27 mouse cellular contexts compared by ENCODE assay signal in genomic region chr1:72842666-72843459, GRCm38 (mm10). TPM values are rescaled to one million over a fixed set of nuclear protein-coding genes. Genes with fewer than 3 reads are reported as not detected.
DNase-seq lines count a peak whose midpoint lies in the region; ATAC-seq and TF ChIP-seq lines count a peak whose summit lies in the region.
"Had no signal": no experiment of that assay in that cellular context is flagged by ENCODE, and none has a peak within 500 bp of the region (broad histone marks: within the 10 kb centered on the region; RNA-seq: fewer than 3 reads in every experiment).

No protein-coding gene starts in this region.

- TF ChIP-seq EP300 in lung, postnatal 0 days (IDR thresholded peaks at IDR 0.05): no peak

- no peak overlapping the region for H3K27ac ChIP-seq in lung, postnatal 0 days (ENCODE audit: low read length)
- peak overlapping the region; percentile 50 for H3K27ac ChIP-seq in intestine, postnatal 0 days (ENCODE audit: low read depth, low read length)
- H3K27ac ChIP-seq in forebrain, embryonic 15.5 days (replicated peaks): no peak overlapping the region
- H3K27ac ChIP-seq: forebrain, embryonic 12.5 days; heart, embryonic 10.5 days; hindbrain, embryonic 12.5 days had no signal

- 61% methylated on average over 18 of the region's 18 CpGs for WGBS in lung, postnatal 0 days
- 57% methylated on average over 18 of the region's 18 CpGs for WGBS in intestine, postnatal 0 days
- 84% methylated on average over 18 of the region's 18 CpGs for WGBS in forebrain, embryonic 15.5 days

- H3K4me3 ChIP-seq in lung, postnatal 0 days (ENCODE audit: low read depth, low read length): no peak overlapping the region
- H3K4me3 ChIP-seq in intestine, postnatal 0 days (ENCODE audit: low read depth, low read length): no peak overlapping the region
- no peak overlapping the region for H3K4me3 ChIP-seq in forebrain, embryonic 15.5 days
- H3K4me3 ChIP-seq: forebrain, embryonic 12.5 days; heart, embryonic 10.5 days; hindbrain, embryonic 12.5 days had no signal

- no peaks in the 10 kb centered on the region for H3K36me3 ChIP-seq in lung, postnatal 0 days (ENCODE audit: insufficient read depth, low read length)
- H3K36me3 ChIP-seq in intestine, postnatal 0 days (ENCODE audit: control insufficient read depth, insufficient read depth): no peaks in the 10 kb centered on the region
- H3K36me3 ChIP-seq in forebrain, embryonic 15.5 days: peaks cover 3% of the 10 kb centered on the region; the same call in 1 of the 2 replicates

- peak; percentile 47 for DNase-seq in lung, postnatal 0 days (ENCODE audit: low spot score)
- DNase-seq in lung, postnatal 4 days: no peak
- peak; percentile 96 for DNase-seq in fat pad, adult 2 months (ENCODE audit: extremely low read depth, low read depth, low spot score)
- DNase-seq in yolk sac, embryonic 10.5 days (ENCODE audit: low spot score): peak; percentile 1
- no peak for DNase-seq in adrenal gland, adult 18-20 months (ENCODE audit: low spot score in 2 of 2)
- no peak for DNase-seq in urinary bladder, postnatal 25 days (ENCODE audit: low spot score)
- DNase-seq: adrenal gland, adult 2 months; adrenal gland, postnatal 25 days; B cell, adult 2 months; cerebellum, adult 18-20 months; cerebellum, adult 9-11 months; cerebellum, postnatal 36 days; forebrain, postnatal 0 days; gastrocnemius, postnatal 14 days; heart, postnatal 10 days; heart, postnatal 4 days had no signal

- H3K9me3 ChIP-seq in lung, postnatal 0 days (ENCODE audit: low read length): no peaks in the 10 kb centered on the region
- no peaks in the 10 kb centered on the region for H3K9me3 ChIP-seq in intestine, postnatal 0 days (ENCODE audit: control insufficient read depth)
- H3K9me3 ChIP-seq in forebrain, embryonic 15.5 days: no peaks in the 10 kb centered on the region
- H3K9me3 ChIP-seq: forebrain, embryonic 12.5 days; heart, embryonic 10.5 days; hindbrain, embryonic 12.5 days had no signal

- TF ChIP-seq CTCF in lung, postnatal 0 days (IDR thresholded peaks at IDR 0.05): no peak
- no peak for TF ChIP-seq CTCF in intestine, postnatal 0 days (IDR thresholded peaks at IDR 0.05; ENCODE audit: low read depth)

- H3K4me2 ChIP-seq in lung, postnatal 0 days (replicated peaks; ENCODE audit: low read depth, low read length): 0 out of 2 replicates have a peak overlapping the region, but pooled peaks have one; percentile 5
- H3K4me2 ChIP-seq in intestine, postnatal 0 days (replicated peaks; ENCODE audit: low read depth): no peak overlapping the region; the same call in 1 of the 2 replicates
- no peak overlapping the region for H3K4me2 ChIP-seq in forebrain, embryonic 15.5 days (replicated peaks)
- H3K4me2 ChIP-seq: forebrain, embryonic 12.5 days; hindbrain, embryonic 12.5 days had no signal

- no peaks in the 10 kb centered on the region for H3K4me1 ChIP-seq in lung, postnatal 0 days (ENCODE audit: insufficient read depth, low read depth, low read length)
- peaks cover 4% of the 10 kb centered on the region; the same call in 1 of the 2 replicates for H3K4me1 ChIP-seq in intestine, postnatal 0 days (replicated peaks; ENCODE audit: control insufficient read depth, insufficient read depth, low read length)
- H3K4me1 ChIP-seq in forebrain, embryonic 15.5 days: no peaks in the 10 kb centered on the region
- H3K4me1 ChIP-seq: forebrain, embryonic 12.5 days; hindbrain, embryonic 12.5 days had no signal

- ATAC-seq in lung, postnatal 0 days: peak; percentile 57
- peak; percentile 76 for ATAC-seq in intestine, postnatal 0 days
- no peak for ATAC-seq in forebrain, embryonic 15.5 days (replicated peaks)
- ATAC-seq: activated CD4-positive, CD25-positive, alpha-beta regulatory T cell, adult 4 months; CD4-positive, CD25-positive, alpha-beta regulatory T cell, adult 4 months; forebrain, postnatal 0 days; hindbrain, embryonic 16.5 days; Patski had no signal

- H3K27me3 ChIP-seq in lung, postnatal 0 days (replicated peaks; ENCODE audit: insufficient read depth, low read length): no peaks in the 10 kb centered on the region
- no peaks in the 10 kb centered on the region for H3K27me3 ChIP-seq in intestine, postnatal 0 days (replicated peaks; ENCODE audit: control insufficient read depth, insufficient read depth, low read length)
- H3K27me3 ChIP-seq in forebrain, embryonic 15.5 days: no peaks in the 10 kb centered on the region
- H3K27me3 ChIP-seq: forebrain, embryonic 12.5 days; hindbrain, embryonic 12.5 days; Patski had no signal

- H3K9ac ChIP-seq in lung, postnatal 0 days (replicated peaks; ENCODE audit: low read depth): no peak overlapping the region
- no peak overlapping the region for H3K9ac ChIP-seq in intestine, postnatal 0 days (ENCODE audit: low read depth, low read length)
- no peak overlapping the region for H3K9ac ChIP-seq in forebrain, embryonic 15.5 days (replicated peaks)
- H3K9ac ChIP-seq: forebrain, embryonic 12.5 days; forebrain, postnatal 0 days; hindbrain, embryonic 12.5 days had no signal

RNA-seq across cellular contexts. Expression of gene Igfbp2, which starts 18.6 kb away (rescaled TPM):
- 51.4 and 58.5 TPM in 2 replicates for polyA plus RNA-seq in lung, postnatal 0 days (2015; fragmentation: Nextera tagmentation; extraction: Ambion mirVana)
- polyA plus RNA-seq in intestine, postnatal 0 days (2015; fragmentation: Nextera tagmentation; extraction: Ambion mirVana): 75.6 and 94.0 TPM in 2 replicates
- total RNA-seq in adrenal gland, adult 18-20 months (2021): 1 to 10 TPM; 1.2 to 4.1 TPM
- 336 and 343 TPM in 2 replicates for polyA plus RNA-seq in forebrain, embryonic 15.5 days (2015; fragmentation: Nextera tagmentation; extraction: Ambion mirVana)
- total RNA-seq: granulocyte monocyte progenitor cell, adult 5-6 weeks; MEL had no signal
- polyA plus RNA-seq: activated CD4-positive, CD25-positive, alpha-beta regulatory T cell, adult 4 months; CD4-positive, CD25-positive, alpha-beta regulatory T cell, adult 4 months had no signal

RNA-seq across cellular contexts. Expression of gene Igfbp5, which starts 31.8 kb away (rescaled TPM):
- 30.7 and 32.6 TPM in 2 replicates for polyA plus RNA-seq in lung, postnatal 0 days (2015; fragmentation: Nextera tagmentation; extraction: Ambion mirVana)
- polyA plus RNA-seq in intestine, postnatal 0 days (2015; fragmentation: Nextera tagmentation; extraction: Ambion mirVana): 14.3 and 14.6 TPM in 2 replicates
- 100 to 1,000 TPM in 1 of 2 experiments, 10 to 100 TPM in 1; 99.0 to 159 TPM for total RNA-seq in adrenal gland, adult 18-20 months (2021)
- polyA plus RNA-seq in forebrain, embryonic 15.5 days (2015; fragmentation: Nextera tagmentation; extraction: Ambion mirVana): 22.0 and 24.4 TPM in 2 replicates
- total RNA-seq: granulocyte monocyte progenitor cell, adult 5-6 weeks; MEL had no signal
- polyA plus RNA-seq: activated CD4-positive, CD25-positive, alpha-beta regulatory T cell, adult 4 months; CD4-positive, CD25-positive, alpha-beta regulatory T cell, adult 4 months had no signal

Comparison
In these comparisons a context has a peak if more than half of its experiments do, and no peak if none do; other contexts are left out.
1. DNase-seq: peak in lung, postnatal 0 days (single experiment), fat pad, adult 2 months (single experiment) and yolk sac, embryonic 10.5 days (single experiment); none in lung, postnatal 4 days (0 of 2), adrenal gland, adult 18-20 months (0 of 2) and urinary bladder, postnatal 25 days (single experiment).